Mouse (Mus musculus): ENCODE data around the gene Fgd2.

Gene Fgd2

GRCm38 (mm10) chr17:29422912-29423504 is 62.3 kb downstream of the Fgd2 start:
- DNase-seq (ENCODE audit: low spot score in 2 of 2): no peak

- no peak for DNase-seq (ENCODE audit: low spot score in 2 of 2)
These were observed 63.3 kb downstream of the Fgd2 start for GRCm38 (mm10) chr17:29423991-29424390.

GRCm38 (mm10) chr17:29425345-29425744 is 64.6 kb downstream of the Fgd2 start:
- DNase-seq (ENCODE audit: low spot score in 2 of 2): no peak

GRCm38 (mm10) chr17:29428213-29428612 is 67.5 kb downstream of the Fgd2 start:
- DNase-seq (ENCODE audit: low spot score in 2 of 2): peak in 1 of 2 experiments; percentile 32

- DNase-seq (ENCODE audit: low spot score in 2 of 2): no peak
These were observed 68.1 kb downstream of the Fgd2 start for GRCm38 (mm10) chr17:29428826-29429225.

All from urinary bladder, postnatal 4 days (tissue).